Mouse (Mus musculus): Measurements from ENCODE around the gene Sec14l3. TPM values are rescaled to one million over a fixed set of nuclear protein-coding genes. Genes with fewer than 3 reads are reported as not detected.

Sec14l3 gene
- total RNA-seq, 2 experiments from 2014 or later: 1.6 to 1.9 TPM

DNA sequence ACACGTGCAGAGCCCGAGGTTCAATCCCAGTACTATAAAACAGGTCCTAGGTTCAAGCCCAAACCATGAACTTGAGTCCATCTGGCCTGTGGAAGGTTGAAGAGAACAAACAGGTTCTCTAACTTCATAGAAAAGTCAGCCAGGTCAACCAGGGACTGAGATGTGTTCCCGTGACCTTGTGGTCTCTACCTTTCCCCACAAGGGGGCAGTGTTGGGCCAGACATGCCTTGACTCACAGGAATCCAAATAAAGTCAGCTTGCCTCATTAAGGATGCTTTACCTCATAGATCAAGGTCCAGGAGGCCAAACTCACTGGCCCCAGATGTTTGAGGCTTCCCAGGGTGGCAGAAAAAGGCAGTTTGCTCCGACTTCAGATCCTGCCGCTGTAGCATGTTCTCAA, 11.1 kb upstream of the Sec14l3 start:
- DNase-seq (ENCODE audit: extremely low spot score in 1 of 2, low spot score in 1 of 2): peak; percentile 76 to 83

DNA sequence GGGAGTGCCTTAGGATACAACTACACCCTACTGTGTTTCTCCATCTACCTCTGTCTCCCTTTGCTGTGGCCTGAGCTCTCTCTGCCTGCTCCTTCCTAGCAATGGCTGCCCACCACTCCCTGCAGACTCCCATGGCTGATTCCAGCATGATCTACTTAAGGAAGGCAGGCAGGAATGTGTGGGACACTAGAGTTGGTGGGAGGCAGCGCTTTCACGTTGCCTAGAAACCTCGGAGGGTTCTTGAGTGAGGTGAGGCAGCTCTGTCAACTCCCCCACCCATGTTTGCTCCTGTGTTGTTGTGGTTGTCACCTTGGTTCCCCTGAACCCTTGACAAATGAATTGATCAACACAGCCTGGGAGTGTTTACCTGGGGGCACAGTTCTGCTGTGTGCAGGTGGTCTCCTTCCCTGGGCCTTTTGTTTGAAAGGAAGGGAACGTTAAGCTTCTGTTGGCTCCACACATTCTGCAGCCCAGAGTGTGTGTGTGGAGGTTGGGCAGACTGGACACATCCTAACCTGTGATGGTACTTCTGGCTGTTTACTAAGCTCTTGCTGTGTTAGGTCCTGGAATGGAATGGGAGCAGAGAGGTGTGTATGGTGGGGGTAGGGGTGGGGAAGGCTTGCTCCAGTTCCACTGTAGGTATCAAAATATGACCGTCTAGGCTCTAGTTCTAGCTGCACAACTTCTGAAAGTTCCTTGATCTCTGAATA, 3.6 kb upstream of the Sec14l3 start:
- no peak for DNase-seq (ENCODE audit: extremely low spot score in 1 of 2, low spot score in 1 of 2)

DNA sequence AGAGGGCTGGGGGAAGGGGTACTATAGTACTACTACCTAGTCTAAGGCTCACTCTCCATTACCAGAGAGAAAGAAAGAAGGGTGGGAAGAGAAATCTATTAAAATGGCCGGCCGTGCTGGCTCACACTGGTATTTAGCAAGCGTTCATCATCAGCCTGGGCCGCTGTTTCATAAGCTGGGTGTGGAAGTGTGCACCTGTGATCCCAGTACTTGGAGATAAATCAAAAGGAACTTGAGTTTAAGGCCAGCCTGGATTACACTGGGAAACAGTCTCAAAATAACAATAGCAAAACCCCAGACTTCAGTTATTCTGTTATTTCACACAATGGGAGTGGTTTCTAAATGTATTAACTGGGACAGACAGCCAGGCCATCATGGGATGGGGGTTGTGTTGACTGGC, 2.1 kb upstream of the Sec14l3 start:
- no peak for DNase-seq (ENCODE audit: extremely low spot score in 1 of 2, low spot score in 1 of 2)

DNA sequence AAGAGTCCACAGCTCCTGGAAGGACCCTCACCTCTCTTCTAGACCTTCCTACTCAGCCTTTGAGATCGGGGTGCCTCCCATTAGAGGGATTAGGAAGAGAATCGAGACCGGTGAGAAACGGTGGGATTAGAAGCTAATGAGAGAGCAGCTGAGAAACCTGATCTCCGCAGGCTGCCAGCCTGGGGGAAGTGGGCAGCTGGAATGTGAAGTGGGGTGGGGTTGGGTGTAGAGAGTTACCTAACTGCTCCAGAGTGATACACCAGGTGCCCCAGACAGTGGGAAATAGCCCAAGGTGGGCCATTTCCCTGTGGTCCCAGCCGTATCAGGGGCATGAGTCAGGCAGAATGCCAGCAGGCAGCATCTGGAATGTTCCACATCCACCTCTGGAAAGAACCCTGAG, 1.7 kb upstream of the Sec14l3 start:
- no peak for DNase-seq (ENCODE audit: extremely low spot score in 1 of 2, low spot score in 1 of 2)

DNA sequence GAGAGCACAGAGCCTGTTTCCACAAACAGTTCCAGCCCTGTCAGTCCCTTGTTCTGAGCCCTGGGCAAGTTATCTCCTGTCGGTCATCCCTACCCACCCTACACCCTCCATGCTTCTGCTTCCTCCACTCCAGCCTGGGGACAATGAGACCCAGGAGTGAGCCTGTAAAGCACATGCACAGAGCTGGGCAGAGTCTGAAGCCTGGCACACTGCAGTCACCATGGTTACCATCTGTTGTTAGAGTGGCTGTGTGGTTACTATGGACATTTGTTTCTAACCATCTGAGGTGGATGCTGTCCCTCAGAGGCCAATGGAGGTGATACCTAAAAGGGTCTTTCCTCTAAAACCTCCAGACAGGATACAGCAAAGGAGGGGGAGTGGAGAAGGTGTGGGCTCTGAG, 5.0 kb downstream of the Sec14l3 start:
- no peak for DNase-seq (ENCODE audit: extremely low spot score in 1 of 2, low spot score in 1 of 2)

DNA sequence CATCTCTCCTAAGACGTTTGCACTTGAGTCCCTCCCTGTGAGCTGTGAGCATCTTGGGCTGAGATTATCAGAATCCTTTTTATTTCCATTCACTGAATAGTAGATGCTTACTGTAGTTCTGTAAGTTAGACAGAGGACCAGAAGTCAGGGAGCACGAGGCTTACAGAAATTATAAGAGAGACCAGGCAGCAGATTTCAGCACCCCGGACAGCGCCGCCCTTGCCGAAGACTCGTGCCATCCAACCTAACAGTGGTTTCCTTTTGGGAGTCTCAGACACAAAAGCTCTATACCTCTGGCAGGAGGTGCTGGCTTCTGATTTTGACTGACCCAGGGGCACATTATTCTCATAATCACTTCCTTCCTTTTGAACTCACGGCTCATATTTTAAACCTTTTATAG, 12.0 kb downstream of the Sec14l3 start:
- peak in 1 of 2 experiments; percentile 35 for DNase-seq (ENCODE audit: extremely low spot score in 1 of 2, low spot score in 1 of 2)

DNA sequence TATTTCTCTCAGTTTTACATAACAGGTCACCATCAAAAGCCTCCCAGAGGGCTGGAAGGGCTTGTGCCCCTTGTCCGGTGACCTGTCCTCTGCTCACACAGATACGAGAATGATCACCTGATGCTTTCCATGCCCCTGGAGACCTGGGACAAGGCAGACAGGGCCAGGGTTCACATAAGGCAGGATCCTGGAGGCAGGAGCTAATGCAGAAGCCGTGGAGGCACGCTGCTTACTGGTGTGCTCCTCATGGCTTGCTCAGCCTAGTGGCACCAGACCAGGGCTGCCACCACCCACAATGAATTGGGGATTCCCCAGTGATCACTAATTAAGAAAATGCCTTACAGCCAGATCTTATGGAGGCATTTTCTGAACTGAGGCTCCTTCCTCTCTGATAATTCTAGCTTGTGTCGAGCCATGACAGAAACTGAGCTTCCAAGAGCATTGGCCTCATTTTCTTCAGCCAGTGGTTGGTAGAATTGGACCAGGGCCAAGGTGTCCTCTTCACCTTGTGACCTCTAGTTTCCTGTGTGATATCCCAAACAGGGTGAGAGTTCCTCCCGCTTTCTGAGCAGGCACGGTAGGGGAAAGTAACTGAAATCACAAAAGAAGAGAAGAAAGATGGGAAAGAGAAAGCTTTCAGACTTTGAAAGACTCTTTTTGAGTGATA, 13.8 kb downstream of the Sec14l3 start:
- no peak for DNase-seq (ENCODE audit: extremely low spot score in 1 of 2, low spot score in 1 of 2)

DNA sequence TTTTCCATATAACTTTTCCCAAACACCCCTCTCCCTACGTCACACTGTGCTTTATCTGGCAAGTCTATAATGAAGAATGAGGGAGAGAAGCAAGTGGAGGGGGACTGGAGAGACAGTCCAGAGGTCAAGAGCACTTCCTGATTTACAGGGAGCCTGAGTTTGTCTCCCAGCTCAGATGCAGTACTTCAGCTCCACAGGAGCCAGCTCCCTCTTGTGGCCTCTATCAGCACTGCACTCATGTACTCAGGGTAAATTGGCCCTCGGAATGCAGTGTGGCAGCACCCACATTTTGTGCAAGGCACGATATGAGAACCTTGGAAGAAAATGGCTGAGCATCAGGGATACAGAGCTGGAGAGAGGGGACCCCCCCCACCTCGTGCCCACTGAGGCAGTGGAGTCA, 15.6 kb downstream of the Sec14l3 start:
- peak in 1 of 2 experiments; percentile 86 for DNase-seq (ENCODE audit: extremely low spot score in 1 of 2, low spot score in 1 of 2)

DNA sequence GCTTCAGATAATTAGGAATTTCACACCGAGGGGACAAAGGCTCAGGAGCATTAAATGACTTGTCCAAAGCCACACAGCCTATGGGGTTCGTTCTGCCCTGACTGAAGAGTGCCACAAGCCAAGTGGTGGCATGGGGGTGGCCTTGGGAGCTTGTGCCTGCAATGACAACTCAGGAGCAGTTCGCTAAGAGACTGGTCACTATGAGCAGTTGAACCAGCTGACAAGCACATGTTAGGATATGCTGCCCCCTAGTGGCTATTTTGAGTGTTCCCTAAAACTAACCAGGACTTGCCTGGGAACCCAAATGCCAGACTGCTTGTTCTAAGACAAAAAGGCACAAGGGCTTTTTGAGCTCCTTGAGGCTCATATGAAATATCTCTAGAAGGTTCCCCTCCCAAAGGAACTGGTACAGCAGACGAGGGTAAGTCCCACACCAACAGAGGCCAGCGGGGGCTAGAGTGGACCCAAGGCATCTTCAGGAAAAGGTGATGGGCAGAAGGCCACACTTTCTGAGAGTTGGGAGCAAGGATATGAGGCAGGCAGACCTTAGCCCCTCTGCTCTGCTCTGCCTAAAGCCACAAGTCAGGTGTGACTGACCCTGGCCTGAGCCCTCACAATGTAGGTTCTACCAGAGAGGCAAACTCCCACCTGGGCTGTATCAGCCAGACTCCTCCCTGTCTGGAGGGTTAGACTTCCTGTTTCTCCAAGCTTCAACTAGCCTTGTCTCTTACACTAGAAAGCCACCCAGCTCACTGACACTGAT, 18.9 kb downstream of the Sec14l3 start:
- peak in 1 of 2 experiments; percentile 61 for DNase-seq (ENCODE audit: extremely low spot score in 1 of 2, low spot score in 1 of 2)

DNA sequence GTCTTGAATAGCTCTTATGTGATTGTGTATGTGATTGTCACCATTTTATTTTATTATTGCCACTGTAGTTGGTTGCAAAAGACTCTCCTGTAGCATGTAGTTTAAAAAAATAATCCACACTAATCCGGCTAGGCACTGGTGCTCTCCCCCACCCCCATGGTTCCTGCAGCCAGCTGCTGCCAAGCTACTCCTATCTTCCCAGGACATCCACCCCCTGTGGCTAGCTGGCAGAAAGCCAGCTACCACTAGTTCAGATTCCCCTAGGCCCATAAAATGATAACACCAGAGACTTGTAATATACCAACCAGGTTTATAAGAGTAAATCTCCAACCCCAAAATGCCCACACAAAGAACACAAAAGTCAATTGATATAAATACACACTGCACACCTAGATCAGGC, 21.6 kb downstream of the Sec14l3 start:
- DNase-seq (ENCODE audit: extremely low spot score in 1 of 2, low spot score in 1 of 2): no peak

DNA sequence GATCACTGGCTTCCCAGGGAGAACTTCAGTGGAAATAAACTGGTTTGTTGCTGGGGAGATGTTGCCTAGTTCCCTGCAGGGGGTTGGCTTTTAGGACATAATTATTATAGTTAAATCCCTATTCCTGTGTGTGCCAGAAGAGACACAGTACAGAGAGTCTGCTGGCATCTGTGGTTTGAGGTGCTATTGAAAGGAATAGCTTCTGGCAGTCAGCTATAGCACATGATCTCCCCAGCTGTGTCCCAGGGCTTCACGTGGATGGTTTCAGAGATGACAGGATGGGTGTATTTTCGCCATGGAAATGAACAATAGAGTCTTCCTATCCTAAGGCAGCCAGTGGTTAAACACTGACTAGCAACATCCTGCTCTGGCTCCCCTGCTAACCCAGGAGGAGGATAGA, 22.6 kb downstream of the Sec14l3 start:
- peak in 1 of 2 experiments; percentile 27 for DNase-seq (ENCODE audit: extremely low spot score in 1 of 2, low spot score in 1 of 2)

DNA sequence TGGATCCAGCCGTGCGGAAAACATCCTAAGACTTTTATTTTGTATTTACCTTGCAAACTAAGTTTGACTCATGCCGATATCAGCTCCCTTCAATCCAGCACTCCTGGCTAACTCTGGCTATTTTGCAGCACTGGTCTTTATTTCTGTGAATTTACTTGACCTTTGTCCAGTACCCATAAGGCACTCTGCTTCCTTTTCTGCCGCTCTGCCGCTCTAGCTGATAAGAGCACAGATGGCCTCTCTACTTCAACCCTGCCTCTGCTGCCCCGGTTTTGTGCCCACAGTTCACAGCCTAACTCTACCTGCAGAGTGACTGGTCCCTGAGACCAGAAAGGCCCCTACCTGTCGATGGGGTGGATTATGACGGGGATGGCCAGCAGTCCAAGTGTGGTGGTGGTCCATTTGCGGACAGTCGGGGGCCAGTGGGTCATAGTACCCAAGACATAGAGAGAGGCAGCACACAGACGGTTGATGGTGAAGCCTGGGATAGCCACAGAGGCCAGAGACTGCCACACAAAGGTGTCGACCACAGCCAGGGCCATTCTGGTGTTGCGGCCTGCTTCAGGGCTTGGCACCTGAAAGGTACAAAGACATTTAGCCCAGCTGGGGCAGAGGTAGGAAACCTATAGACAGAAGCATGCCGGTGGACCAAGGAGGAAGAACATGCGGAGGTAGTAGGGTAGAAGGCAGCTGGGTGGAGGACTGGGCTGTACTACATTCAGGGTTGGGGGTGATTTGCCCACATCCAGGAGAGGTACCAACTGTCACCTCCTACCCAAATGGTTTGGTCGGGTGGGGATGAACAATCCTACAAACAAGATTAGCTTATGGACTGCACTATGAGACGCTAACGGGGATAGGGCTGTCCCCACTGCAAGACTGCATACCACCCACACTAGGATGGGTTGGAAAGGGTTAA, 29.1 kb downstream of the Sec14l3 start:
- no peak for DNase-seq (ENCODE audit: extremely low spot score in 1 of 2, low spot score in 1 of 2)

DNA sequence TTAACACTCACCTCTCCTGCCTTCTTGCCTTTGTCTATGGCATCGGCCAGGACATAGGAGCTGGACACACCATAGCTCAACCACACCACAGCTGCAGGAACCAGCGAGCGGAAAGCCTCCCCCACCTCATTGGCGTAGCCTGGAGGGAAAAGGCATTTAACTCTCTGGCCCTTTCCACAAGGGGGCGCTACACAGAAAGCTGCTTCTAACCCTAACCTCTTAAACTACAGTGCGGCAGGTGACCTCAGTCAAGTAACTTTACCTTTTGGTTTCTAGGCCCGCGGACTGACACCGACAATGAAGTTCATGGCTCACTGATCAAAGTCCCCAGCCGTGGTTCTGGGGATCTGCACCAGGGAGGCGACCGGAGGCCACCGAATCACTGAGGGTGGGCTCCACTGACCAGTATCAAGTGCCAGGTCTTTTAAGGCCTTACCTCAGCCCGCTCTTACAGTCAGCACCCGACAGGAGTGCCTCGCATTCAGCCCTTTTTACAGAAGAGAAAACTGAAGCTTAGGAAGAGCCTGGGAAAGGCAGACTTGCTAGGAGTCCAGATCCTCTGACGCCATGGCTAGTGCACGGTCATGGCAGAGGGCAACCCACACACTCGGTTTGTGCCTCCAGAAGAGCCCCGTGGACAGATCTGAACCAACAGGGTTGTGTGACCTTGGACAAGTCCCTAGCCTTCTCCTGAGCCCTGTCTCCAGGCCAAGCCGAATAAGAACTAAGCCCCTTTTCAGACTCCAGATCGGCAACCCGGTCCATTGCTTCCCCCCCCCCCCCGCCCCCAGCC, 29.9 kb downstream of the Sec14l3 start:
- DNase-seq (ENCODE audit: extremely low spot score in 1 of 2, low spot score in 1 of 2): peak; percentile 67 to 85

DNA sequence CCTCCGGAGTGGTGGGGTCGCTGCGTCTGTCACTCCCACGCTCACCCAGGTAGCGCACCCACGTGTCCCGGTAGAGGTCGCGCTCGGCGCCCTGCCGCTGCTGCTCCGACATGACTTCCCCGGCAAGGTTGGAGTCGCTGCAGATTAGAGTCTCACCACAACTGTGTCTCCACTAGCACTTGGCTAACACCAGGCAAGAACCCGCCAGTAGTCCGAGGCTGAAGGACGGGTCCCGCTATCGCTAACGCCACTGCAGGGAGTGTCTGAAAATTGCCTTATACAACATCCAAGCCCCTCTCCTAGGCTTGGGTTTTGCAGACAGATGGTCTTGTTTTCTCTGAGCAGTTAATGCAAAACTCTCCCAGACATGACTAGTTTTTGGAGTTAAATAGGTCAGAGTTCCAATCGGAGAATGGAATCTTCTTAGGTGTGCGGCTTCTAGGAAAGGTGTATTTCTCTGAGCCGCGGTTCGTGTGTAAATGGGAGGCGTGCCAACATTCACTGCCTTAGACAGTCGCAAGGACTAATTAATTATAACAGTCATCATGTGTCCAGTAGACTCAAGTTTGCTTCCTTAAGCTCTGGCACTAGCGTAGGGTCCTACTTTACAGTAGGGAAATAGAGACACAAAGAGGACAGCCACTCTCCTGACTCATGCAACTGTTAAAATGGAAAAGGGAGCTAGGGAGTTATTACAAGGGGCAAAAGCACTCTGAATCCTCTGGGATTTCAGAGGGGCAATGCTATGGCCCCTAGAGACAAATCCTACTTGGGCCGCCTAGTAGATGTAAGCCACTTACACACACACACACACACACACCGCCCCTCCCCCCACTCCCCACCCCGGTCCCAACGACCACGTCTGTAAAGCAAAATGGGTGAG, 30.8 kb downstream of the Sec14l3 start, which contains the start of gene Mtfp1:
Gene Mtfp1, minus strand, starts transcription at position 275 of the 883 bp plus-strand sequence.
- peak; percentile 52 to 53 for DNase-seq (ENCODE audit: extremely low spot score in 1 of 2, low spot score in 1 of 2)

DNA sequence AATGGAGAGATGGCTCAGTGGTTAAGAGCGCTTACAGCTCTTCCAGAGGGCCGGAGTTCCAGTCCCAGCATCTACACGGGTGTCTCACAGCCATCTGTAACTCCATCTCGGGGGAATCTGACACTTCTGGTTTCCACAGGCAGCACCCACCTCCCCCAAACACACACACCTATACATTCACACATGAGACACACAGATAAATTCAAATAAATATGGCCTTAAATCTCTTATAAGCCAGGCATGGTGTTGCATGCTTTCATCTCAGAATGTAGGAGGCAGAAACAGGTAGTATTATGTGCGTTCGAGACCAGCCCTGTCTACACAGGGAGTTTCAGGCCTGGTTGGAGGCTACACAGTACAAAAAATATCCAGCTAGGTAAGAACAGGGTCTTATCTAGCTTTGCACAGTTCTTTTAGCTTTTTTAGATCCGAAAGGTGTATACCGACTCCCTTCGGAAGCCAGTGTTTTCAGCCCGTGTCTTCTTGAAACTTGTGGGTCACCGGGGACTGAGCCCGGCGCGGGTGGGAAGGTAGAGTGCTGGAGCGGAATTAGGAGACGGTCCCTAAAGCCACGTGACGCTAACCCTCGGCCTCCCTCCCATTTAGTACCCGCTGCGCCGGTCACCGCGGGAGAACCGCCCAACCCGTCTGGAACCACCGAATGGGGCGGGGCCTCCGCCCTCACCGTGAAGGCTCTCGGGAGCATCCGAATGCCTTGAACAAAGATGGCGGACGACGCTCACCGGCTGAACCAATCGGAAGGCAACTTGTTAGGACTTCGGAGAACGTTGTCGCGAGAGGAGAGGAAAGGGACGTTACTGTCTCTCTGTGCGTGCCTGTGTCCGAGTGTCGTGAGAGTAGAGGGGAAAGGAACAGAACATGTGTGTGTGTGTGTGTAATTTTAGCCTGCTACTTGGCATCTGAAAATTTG, 31.7 kb downstream of the Sec14l3 start:
- peak; percentile 91 to 92 for DNase-seq (ENCODE audit: extremely low spot score in 1 of 2, low spot score in 1 of 2)

DNA sequence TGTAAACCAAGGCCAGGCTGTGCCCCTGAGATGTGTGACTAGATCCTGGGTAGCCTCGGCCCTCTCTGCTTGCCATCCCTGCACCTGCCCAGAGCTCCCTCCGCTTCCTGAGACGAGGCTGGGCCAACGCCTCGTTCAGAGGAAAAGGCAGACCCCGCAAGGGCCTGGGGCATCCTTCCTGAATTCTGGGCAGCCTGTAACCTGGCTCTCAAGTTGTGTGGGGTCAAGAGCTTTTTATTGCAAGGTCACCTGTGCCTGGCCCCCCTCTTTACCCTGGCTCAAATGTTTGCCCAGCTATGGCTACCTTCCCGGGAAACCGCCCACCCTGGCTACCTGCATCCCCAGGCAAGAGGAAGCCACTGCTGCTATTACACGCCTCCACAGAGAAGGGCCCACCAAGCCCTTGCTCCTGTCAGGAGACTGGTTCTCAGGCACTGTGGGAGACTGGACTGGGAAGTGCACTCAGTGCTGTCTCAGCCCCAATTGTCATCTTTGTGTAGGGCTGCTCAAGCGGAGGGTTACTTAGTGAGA, 32.5 kb downstream of the Sec14l3 start:
- peak in 1 of 2 experiments; percentile 21 for DNase-seq (ENCODE audit: extremely low spot score in 1 of 2, low spot score in 1 of 2)

DNA sequence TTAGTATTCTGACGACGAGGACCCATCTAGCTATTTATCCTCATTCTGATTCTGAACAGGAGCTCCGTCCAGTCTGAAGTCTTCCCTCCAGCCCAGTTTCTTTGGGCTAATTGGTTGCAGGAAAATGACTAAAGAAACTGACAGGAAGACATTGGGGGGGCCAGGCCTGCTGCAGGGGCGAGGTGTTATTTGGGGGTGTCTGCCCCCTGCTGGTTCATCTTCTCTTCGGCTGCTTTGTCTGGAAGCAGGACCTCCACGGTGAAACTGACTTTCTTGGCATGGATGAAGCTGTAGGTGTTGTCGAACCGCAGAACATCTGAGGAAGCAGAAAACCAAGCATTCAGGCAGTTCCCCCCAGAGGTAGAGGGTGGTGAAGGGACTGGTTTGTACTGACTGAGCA, 33.5 kb downstream of the Sec14l3 start:
- no peak for DNase-seq (ENCODE audit: extremely low spot score in 1 of 2, low spot score in 1 of 2)

All from layer of hippocampus, postnatal 25 days (tissue).